Mouse (Mus musculus): ENCODE results near the gene Tbpl1.

Gene Tbpl1

GRCm38 (mm10) chr10:22708190-22708843 is 23.4 kb downstream of the Tbpl1 start:
- DNase-seq: no peak

- no peak for DNase-seq
These were observed 27.9 kb downstream of the Tbpl1 start for GRCm38 (mm10) chr10:22703844-22704243.

GRCm38 (mm10) chr10:22701485-22702315 is 30.0 kb downstream of the Tbpl1 start:
- DNase-seq: peak; percentile 72

- DNase-seq: no peak
These were observed 31.0 kb downstream of the Tbpl1 start for GRCm38 (mm10) chr10:22700773-22701172.

GRCm38 (mm10) chr10:22699487-22700335 is 32.0 kb downstream of the Tbpl1 start:
- peak; percentile 55 for DNase-seq

- DNase-seq: peak; percentile 44
These were observed 33.4 kb downstream of the Tbpl1 start for GRCm38 (mm10) chr10:22698158-22698953.

- DNase-seq: no peak
These were observed 34.9 kb downstream of the Tbpl1 start for GRCm38 (mm10) chr10:22696864-22697263.

- peak; percentile 34 for DNase-seq
These were observed 35.5 kb downstream of the Tbpl1 start for GRCm38 (mm10) chr10:22696236-22696635.

- peak; percentile 48 for DNase-seq
These were observed 55.7 kb downstream of the Tbpl1 start for GRCm38 (mm10) chr10:22675848-22676630.

- DNase-seq: no peak
These were observed 57.6 kb downstream of the Tbpl1 start for GRCm38 (mm10) chr10:22674176-22674575.

GRCm38 (mm10) chr10:22668509-22668908 is 63.2 kb downstream of the Tbpl1 start:
- DNase-seq: no peak

GRCm38 (mm10) chr10:22660286-22661000 is 71.3 kb downstream of the Tbpl1 start:
- peak; percentile 69 for DNase-seq

GRCm38 (mm10) chr10:22659386-22659725 is 72.4 kb downstream of the Tbpl1 start:
- no peak for DNase-seq

- no peak for DNase-seq
These were observed 73.0 kb downstream of the Tbpl1 start for GRCm38 (mm10) chr10:22658534-22659385.
